Mouse (Mus musculus) embryonic facial prominence, embryonic 11.5 days (tissue): ENCODE data around the gene Mars2. TPM values are rescaled to one million over a fixed set of nuclear protein-coding genes. Genes with fewer than 3 reads are reported as not detected.
A peak's percentile ranks its signal among the peaks of the same experiment; 100 is the strongest.

ENCODE experiments used
- ATAC-seq: fragments of 200-750 bp; cut with Nextera tagmentation; replicated peaks from 2 replicates; pipeline ENCODE4 v1.8.0; 2017; ENCODE audit warnings: low read depth; ENCODE audit not compliant: insufficient number of reproducible peaks, low FRiP score, low TSS enrichment
- DNase-seq: peaks from one replicate; pipeline ENCODE4 v3.0.0-alpha.2; 2015; ENCODE audit warnings: low spot score
- H3K27ac ChIP-seq: fragments of 300-500 bp; sonication (generic); replicated peaks from 2 replicates; pipeline ENCODE4 v1.5.1; 2014; ENCODE audit warnings: mild to moderate bottlenecking, low read depth, low read length, control low read depth
- H3K27me3 ChIP-seq: fragments of 300-500 bp; sonication (generic); 2 replicates; pipeline ENCODE4 v1.6.1; 2014; ENCODE audit warnings: mild to moderate bottlenecking, low read length, moderate library complexity, mixed read lengths; ENCODE audit not compliant: control insufficient read depth, insufficient read depth
- H3K36me3 ChIP-seq: fragments of 300-500 bp; sonication (generic); replicated peaks from 2 replicates; pipeline ENCODE4 v1.6.1; 2014; ENCODE audit warnings: low read depth, mild to moderate bottlenecking, low read length, moderate library complexity, mixed read lengths; ENCODE audit not compliant: control insufficient read depth, insufficient read depth
- H3K4me1 ChIP-seq: fragments of 300-500 bp; sonication (generic); 2 replicates; pipeline ENCODE4 v1.6.1; 2014; ENCODE audit warnings: low read length, mixed read lengths; ENCODE audit not compliant: control insufficient read depth, insufficient read depth
- H3K4me2 ChIP-seq: fragments of 300-500 bp; sonication (generic); 2 replicates; pipeline ENCODE4 v1.6.1; 2014; ENCODE audit warnings: low read depth, mild to moderate bottlenecking, control low read depth, low read length, moderate library complexity
- H3K4me3 ChIP-seq: fragments of 300-500 bp; sonication (generic); 2 replicates; pipeline ENCODE4 v1.5.1; 2014; ENCODE audit warnings: low read depth, low read length, control low read depth
- H3K9ac ChIP-seq: fragments of 300-500 bp; sonication (generic); replicated peaks from 2 replicates; pipeline ENCODE4 v1.6.1; 2014; ENCODE audit warnings: mild to moderate bottlenecking, control low read depth, low read length
- H3K9me3 ChIP-seq: fragments of 300-500 bp; sonication (generic); replicated peaks from 2 replicates; pipeline ENCODE4 v1.6.1; 2016; ENCODE audit warnings: mild to moderate bottlenecking, low read length, inconsistent platforms, mixed read lengths; ENCODE audit not compliant: control insufficient read depth
- WGBS: fragments of 180-500 bp; shearing (Covaris S2); extraction: QIAGEN DNeasy Blood & Tissue Kit; methylation state at CpG from one replicate; pipeline ENCODE4 v1.1.7; 2014; 5-methylcytosine and 5-hydroxymethylcytosine counted together
- polyA plus RNA-seq: library from polyadenylated mRNA; unstranded; fragments of >200 nt; fragmentation: Nextera tagmentation; extraction: Ambion mirVana; gene quantifications from 2 replicates; pipeline ENCODE4 v1.2.1, GENCODE M21; 2014

Mars2 gene
- polyA plus RNA-seq, 1 experiment from 2014 or later: 2.4 TPM

GRCm38 (mm10) chr1:55238496-55238895 lies 1.5 kb downstream of the Mars2 start:
- peak overlapping the region; percentile 94 for H3K4me2 ChIP-seq
- no peak for ATAC-seq
- no peaks in the 10 kb centered on the region for H3K27me3 ChIP-seq
- H3K9me3 ChIP-seq: no peaks in the 10 kb centered on the region
- H3K4me1 ChIP-seq: no peaks in the 10 kb centered on the region
- peak overlapping the region; percentile 78 for H3K4me3 ChIP-seq
- peak overlapping the region; percentile 41 for H3K9ac ChIP-seq
- DNase-seq: no peak
- H3K27ac ChIP-seq: no peak overlapping the region
- 31% methylated on average over 13 of the region's 13 CpGs for WGBS
- H3K36me3 ChIP-seq: no peaks in the 10 kb centered on the region

GRCm38 (mm10) chr1:55239237-55239636 lies 2.3 kb downstream of the Mars2 start:
- no peaks in the 10 kb centered on the region for H3K9me3 ChIP-seq
- H3K27ac ChIP-seq: no peak overlapping the region
- no peaks in the 10 kb centered on the region for H3K4me1 ChIP-seq
- H3K4me3 ChIP-seq: peak overlapping the region; percentile 78
- H3K9ac ChIP-seq: no peak overlapping the region
- DNase-seq: peak; percentile 88
- 2% methylated on average over 1 of the region's 1 CpGs for WGBS
- no peak for ATAC-seq
- H3K4me2 ChIP-seq: peak overlapping the region; percentile 94
- H3K27me3 ChIP-seq: no peaks in the 10 kb centered on the region
- H3K36me3 ChIP-seq: no peaks in the 10 kb centered on the region

- ATAC-seq: no peak
- Histone ChIP-seq H3K4me2 (no peak overlapping the region), H3K27me3 (no peaks in the 10 kb centered on the region), H3K4me1 (no peaks in the 10 kb centered on the region), H3K27ac (no peak overlapping the region), H3K36me3 (no peaks in the 10 kb centered on the region), H3K9ac (no peak overlapping the region), H3K4me3 (no peak overlapping the region), H3K9me3 (no peaks in the 10 kb centered on the region)
- no peak for DNase-seq
- WGBS: 92% methylated on average over 2 of the region's 2 CpGs
Observed at GRCm38 (mm10) chr1:55246374-55246773, 9.4 kb downstream of the Mars2 start.

- Histone ChIP-seq H3K27ac (no peak overlapping the region), H3K9ac (no peak overlapping the region), H3K36me3 (no peaks in the 10 kb centered on the region), H3K27me3 (no peaks in the 10 kb centered on the region), H3K4me3 (no peak overlapping the region), H3K4me1 (no peaks in the 10 kb centered on the region), H3K9me3 (no peaks in the 10 kb centered on the region), H3K4me2 (no peak overlapping the region)
- DNase-seq: no peak
- WGBS: 57% methylated on average over 2 of the region's 2 CpGs
- ATAC-seq: no peak
Observed at GRCm38 (mm10) chr1:55264385-55264784, 27.4 kb downstream of the Mars2 start.

GRCm38 (mm10) chr1:55265447-55265846 lies 28.5 kb downstream of the Mars2 start:
- Histone ChIP-seq H3K9me3 (no peaks in the 10 kb centered on the region), H3K27me3 (no peaks in the 10 kb centered on the region), H3K36me3 (no peaks in the 10 kb centered on the region), H3K9ac (no peak overlapping the region), H3K4me3 (no peak overlapping the region), H3K4me1 (no peaks in the 10 kb centered on the region), H3K27ac (no peak overlapping the region), H3K4me2 (no peak overlapping the region)
- ATAC-seq (no peak), DNase-seq (no peak)
- 69% methylated on average over 2 of the region's 2 CpGs for WGBS

- WGBS: 80% methylated on average over 9 of the region's 9 CpGs
- no peaks in the 10 kb centered on the region for H3K9me3 ChIP-seq
- H3K4me2 ChIP-seq: no peak overlapping the region
- H3K27me3 ChIP-seq: no peaks in the 10 kb centered on the region
- DNase-seq: no peak
- H3K4me3 ChIP-seq: no peak overlapping the region
- no peak overlapping the region for H3K27ac ChIP-seq
- H3K36me3 ChIP-seq: no peaks in the 10 kb centered on the region
- H3K9ac ChIP-seq: no peak overlapping the region
- no peaks in the 10 kb centered on the region for H3K4me1 ChIP-seq
- no peak for ATAC-seq
Observed at GRCm38 (mm10) chr1:55279081-55279480, 42.1 kb downstream of the Mars2 start.

Other genes starting within 250 kb of the Mars2 start
- 366 and 398 TPM in 2 replicates for gene Sf3b1, start 209.7 kb upstream of the Mars2 start, polyA plus RNA-seq
- 25.4 and 27.7 TPM in 2 replicates for gene Coq10b, start 184.4 kb upstream of the Mars2 start, polyA plus RNA-seq
- gene Hspe1, start 149.0 kb upstream of the Mars2 start, polyA plus RNA-seq: 524 and 599 TPM in 2 replicates
- gene Hspd1, start 148.9 kb upstream of the Mars2 start, polyA plus RNA-seq: 424 and 463 TPM in 2 replicates
- 163 and 165 TPM in 2 replicates for gene Mob4, start 105.9 kb upstream of the Mars2 start, polyA plus RNA-seq
- gene Rftn2, start 10.4 kb upstream of the Mars2 start, polyA plus RNA-seq: 20.1 and 20.5 TPM in 2 replicates
- gene Boll, start 126.3 kb downstream of the Mars2 start, polyA plus RNA-seq: 0.21 and 0.31 TPM in 2 replicates
- 1.0 and 1.2 TPM in 2 replicates for gene Plcl1, start 168.7 kb downstream of the Mars2 start, polyA plus RNA-seq